Mouse (Mus musculus) macrophage (primary cell): ENCODE measurements around the gene Pold2. TPM values are rescaled to one million over a fixed set of nuclear protein-coding genes. Genes with fewer than 3 reads are reported as not detected.

Source experiments
- H3K27ac ChIP-seq: fragments of 350-480 bp; formaldehyde crosslinking; 2 replicates; pipeline ENCODE4 v1.9.0; 2021
- H3K36me3 ChIP-seq: fragments of 350-480 bp; formaldehyde crosslinking; 2 replicates; pipeline ENCODE4 v1.9.0; 2021; ENCODE audit errors: inconsistent target
- H3K4me3 ChIP-seq: fragments of 350-480 bp; formaldehyde crosslinking; 2 replicates; pipeline ENCODE4 v1.9.0; 2021; ENCODE audit errors: inconsistent target
- H3K79me2 ChIP-seq: fragments of 350-480 bp; formaldehyde crosslinking; 2 replicates; pipeline ENCODE4 v1.9.0; 2021; ENCODE audit errors: inconsistent target
- WGBS: methylation state at CpG from one replicate; pipeline ENCODE4 v1.1.7; 2026; ENCODE audit warnings: inconsistent platforms; ENCODE audit not compliant: missing documents; 5-methylcytosine and 5-hydroxymethylcytosine counted together
- polyA plus RNA-seq: library from polyadenylated mRNA; stranded (reverse); fragments of 250-400 nt; gene quantifications from 3 replicates; pipeline ENCODE4 v1.2.4, GENCODE M21; 2018; ENCODE audit warnings: inconsistent platforms

The Pold2 gene
- polyA plus RNA-seq, 1 experiment from 2014 or later, result 9.5 TPM

GRCm38 (mm10) chr11:5886187-5886586 lies 8.1 kb upstream of the Pold2 start:
- Histone ChIP-seq H3K27ac (no peak overlapping the region), H3K4me3 (no peak overlapping the region), H3K36me3 (no peaks in the 10 kb centered on the region), H3K79me2 (no peaks in the 10 kb centered on the region)
- 15% methylated on average over 9 of the region's 9 CpGs for WGBS

GRCm38 (mm10) chr11:5882518-5882917 lies 4.4 kb upstream of the Pold2 start:
- H3K4me3 ChIP-seq, result no peak overlapping the region
- no peaks in the 10 kb centered on the region for H3K36me3 ChIP-seq
- H3K27ac ChIP-seq, result no peak overlapping the region
- H3K79me2 ChIP-seq, result no peaks in the 10 kb centered on the region
- 17% methylated on average over 8 of the region's 8 CpGs for WGBS

- Histone ChIP-seq H3K36me3 (no peaks in the 10 kb centered on the region), H3K79me2 (no peaks in the 10 kb centered on the region), H3K27ac (no peak overlapping the region), H3K4me3 (no peak overlapping the region)
- WGBS, result 84% methylated on average over 5 of the region's 5 CpGs
These were observed 1.8 kb upstream of the Pold2 start for GRCm38 (mm10) chr11:5879905-5880304.

GRCm38 (mm10) chr11:5878661-5879060 lies 569 bp upstream of the Pold2 start:
- H3K36me3 ChIP-seq, result peaks cover under 1% of the 10 kb centered on the region; the same call in 1 of the 2 replicates
- peak overlapping the region; percentile 35 for H3K27ac ChIP-seq
- H3K4me3 ChIP-seq, result no peak overlapping the region; the same call in 1 of the 2 replicates
- H3K79me2 ChIP-seq, result no peaks in the 10 kb centered on the region
- WGBS, result 54% methylated on average over 8 of the region's 8 CpGs

GRCm38 (mm10) chr11:5877421-5877820 lies 671 bp downstream of the Pold2 start:
- H3K27ac ChIP-seq, result no peak overlapping the region
- H3K4me3 ChIP-seq, result peak overlapping the region; percentile 58
- 5% methylated on average over 5 of the region's 5 CpGs for WGBS
- no peaks in the 10 kb centered on the region for H3K79me2 ChIP-seq
- peaks cover 13% of the 10 kb centered on the region; the same call in 1 of the 2 replicates for H3K36me3 ChIP-seq

- peaks cover 17% of the 10 kb centered on the region; the same call in 1 of the 2 replicates for H3K36me3 ChIP-seq
- no peak overlapping the region for H3K27ac ChIP-seq
- H3K79me2 ChIP-seq, result no peaks in the 10 kb centered on the region
- WGBS, result 91% methylated on average over 9 of the region's 9 CpGs
- no peak overlapping the region for H3K4me3 ChIP-seq
These were observed 4.9 kb downstream of the Pold2 start for GRCm38 (mm10) chr11:5873192-5873591.

- WGBS, result 96% methylated on average over 11 of the region's 11 CpGs
- H3K4me3 ChIP-seq, result no peak overlapping the region
- no peak overlapping the region for H3K27ac ChIP-seq
- no peaks in the 10 kb centered on the region for H3K79me2 ChIP-seq
- H3K36me3 ChIP-seq, result peaks cover 17% of the 10 kb centered on the region; the same call in 1 of the 2 replicates
These were observed 5.4 kb downstream of the Pold2 start for GRCm38 (mm10) chr11:5872707-5873106.

- no peak overlapping the region for H3K4me3 ChIP-seq
- H3K79me2 ChIP-seq, result no peaks in the 10 kb centered on the region
- H3K27ac ChIP-seq, result no peak overlapping the region
- H3K36me3 ChIP-seq, result peaks cover 17% of the 10 kb centered on the region; the same call in 1 of the 2 replicates
- 94% methylated on average over 16 of the region's 16 CpGs for WGBS
These were observed 8.0 kb downstream of the Pold2 start for GRCm38 (mm10) chr11:5870069-5870468.

GRCm38 (mm10) chr11:5869331-5869730 lies 8.8 kb downstream of the Pold2 start:
- H3K4me3 ChIP-seq, result no peak overlapping the region
- no peaks in the 10 kb centered on the region for H3K79me2 ChIP-seq
- no peak overlapping the region for H3K27ac ChIP-seq
- 94% methylated on average over 12 of the region's 16 CpGs for WGBS
- peaks cover 17% of the 10 kb centered on the region; the same call in 1 of the 2 replicates for H3K36me3 ChIP-seq

- Histone ChIP-seq H3K27ac (no peak overlapping the region), H3K36me3 (peaks cover 13% of the 10 kb centered on the region; the same call in 1 of the 2 replicates), H3K4me3 (no peak overlapping the region), H3K79me2 (no peaks in the 10 kb centered on the region)
- WGBS, result 92% methylated on average over 12 of the region's 12 CpGs
These were observed 9.8 kb downstream of the Pold2 start for GRCm38 (mm10) chr11:5868324-5868723.

GRCm38 (mm10) chr11:5867196-5867595 lies 10.9 kb downstream of the Pold2 start:
- H3K79me2 ChIP-seq, result no peaks in the 10 kb centered on the region
- peaks cover 2% of the 10 kb centered on the region; the same call in 1 of the 2 replicates for H3K36me3 ChIP-seq
- WGBS, result 92% methylated on average over 2 of the region's 2 CpGs
- no peak overlapping the region for H3K4me3 ChIP-seq
- H3K27ac ChIP-seq, result no peak overlapping the region

GRCm38 (mm10) chr11:5862394-5863105 lies 15.5 kb downstream of the Pold2 start:
- Histone ChIP-seq H3K79me2 (no peaks in the 10 kb centered on the region), H3K4me3 (no peak overlapping the region), H3K36me3 (no peaks in the 10 kb centered on the region), H3K27ac (no peak overlapping the region)
- WGBS, result 47% methylated on average over 15 of the region's 15 CpGs

- H3K4me3 ChIP-seq, result no peak within 1 kb of the TSS
- H3K27ac ChIP-seq, result no peak within 1 kb of the TSS
- 6% methylated on average over 43 of the region's 59 CpGs for WGBS
- no peaks in the 10 kb centered on the region for H3K79me2 ChIP-seq
- no peaks in the 10 kb centered on the region for H3K36me3 ChIP-seq
These were observed 16.3 kb downstream of the Pold2 start, which contains the start of gene Aebp1 for GRCm38 (mm10) chr11:5861678-5862393. Gene Aebp1, plus strand, starts transcription at chr11:5861947.

- H3K36me3 ChIP-seq, result no peaks in the 10 kb centered on the region
- H3K79me2 ChIP-seq, result no peaks in the 10 kb centered on the region
- no peak overlapping the region for H3K27ac ChIP-seq
- 45% methylated on average over 6 of the region's 6 CpGs for WGBS
- no peak overlapping the region for H3K4me3 ChIP-seq
These were observed 17.5 kb downstream of the Pold2 start for GRCm38 (mm10) chr11:5860639-5861038.
